Mouse (Mus musculus) bone marrow, adult 2 months (tissue): ENCODE measurements around the gene Thap7.

Source experiments
- CTCF ChIP-seq: fragments of 200-500 bp; IDR thresholded peaks from 2 replicates; pipeline ENCODE4 v1.5.1; 2011; ENCODE audit warnings: low read length, control low read depth; ENCODE audit not compliant: control insufficient read depth, insufficient read depth
- POLR2A ChIP-seq: fragments of 200-500 bp; IDR thresholded peaks from 2 replicates; pipeline ENCODE4 v1.6.1; 2011; ENCODE audit warnings: low read depth, mild to moderate bottlenecking, control low read depth, low read length, borderline replicate concordance; ENCODE audit not compliant: control insufficient read depth

DNA sequence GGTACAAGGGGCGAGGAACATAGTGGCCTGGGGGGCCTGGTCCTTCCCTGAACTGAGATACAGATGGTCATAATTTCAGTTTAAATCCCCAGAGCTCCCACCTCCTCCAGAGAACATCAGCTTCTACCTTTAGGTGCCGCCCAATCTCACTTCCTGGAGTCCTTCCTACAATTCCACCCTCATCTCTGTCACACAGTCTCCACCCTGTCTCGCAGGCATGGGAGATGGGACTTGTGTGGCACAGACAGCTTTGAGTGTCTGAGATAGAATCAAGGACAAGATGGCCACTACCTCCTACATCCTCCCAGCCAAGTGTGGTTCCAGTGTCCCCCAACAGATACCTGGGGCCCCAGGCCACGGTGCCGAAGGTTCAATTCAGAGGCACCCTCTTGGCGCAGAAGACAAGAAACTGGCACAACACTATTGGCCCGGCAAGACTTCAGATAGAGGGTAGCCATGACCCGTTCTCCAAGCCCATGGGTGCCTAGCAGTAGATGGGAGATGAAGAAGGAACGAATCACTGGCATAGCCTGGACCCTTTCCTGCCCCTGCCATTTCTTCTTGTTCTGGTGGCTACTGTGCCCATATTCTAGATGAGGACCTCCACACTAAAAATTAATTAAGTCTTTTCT lies 28.6 kb upstream of the Thap7 start:
- TF ChIP-seq POLR2A (no peak), CTCF (no peak)
